Mouse (Mus musculus): ENCODE data around the gene Alx3. TPM values are rescaled to one million over a fixed set of nuclear protein-coding genes. Genes with fewer than 3 reads are reported as not detected.

Alx3 gene
- polyA plus RNA-seq, 1 experiment from 2014 or later: 0.26 TPM

GRCm38 (mm10) chr3:107562104-107562503 lies 32.7 kb upstream of the Alx3 start:
- ATAC-seq (ENCODE audit: low FRiP score, low TSS enrichment): 0 out of 2 replicates have a peak, but pooled peaks have one; percentile 25
- Histone ChIP-seq H3K4me1 (ENCODE audit: control insufficient read depth, insufficient read depth, low read length) (peaks cover 4% of the 10 kb centered on the region; the same call in 1 of the 2 replicates), H3K9me3 (ENCODE audit: control insufficient read depth, low read length) (no peaks in the 10 kb centered on the region), H3K36me3 (ENCODE audit: control insufficient read depth, insufficient read depth, low read length) (no peaks in the 10 kb centered on the region), H3K4me2 (replicated peaks; ENCODE audit: low read depth, low read length) (no peak overlapping the region), H3K4me3 (ENCODE audit: low read length) (no peak overlapping the region), H3K27me3 (ENCODE audit: control insufficient read depth, insufficient read depth, low read length) (peaks cover 14% of the 10 kb centered on the region), H3K9ac (ENCODE audit: low read depth, low read length) (no peak overlapping the region), H3K27ac (ENCODE audit: low read depth, low read length) (no peak overlapping the region)
- 24% methylated on average over 2 of the region's 2 CpGs for WGBS

DNA sequence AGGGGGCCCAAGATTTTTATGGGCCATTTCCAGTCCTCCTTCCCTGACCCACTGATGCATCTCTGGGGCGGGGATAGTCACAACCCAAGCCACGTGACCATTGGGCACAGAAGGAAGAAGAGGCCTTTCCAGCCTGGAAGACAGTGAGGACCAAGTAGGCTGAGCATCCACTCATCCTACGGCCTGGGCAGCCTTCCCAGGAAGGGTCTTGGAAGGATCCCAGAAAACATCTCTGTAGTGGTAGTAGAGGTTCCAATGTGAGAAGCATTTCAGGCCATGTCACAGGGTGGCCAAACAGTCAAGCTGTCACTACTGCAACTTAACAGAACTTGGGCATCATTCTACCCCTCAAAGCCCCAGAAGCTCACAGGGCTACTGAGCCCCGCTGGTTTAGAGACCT lies 32.2 kb upstream of the Alx3 start:
- peaks cover 11% of the 10 kb centered on the region for H3K27me3 ChIP-seq (ENCODE audit: control insufficient read depth, insufficient read depth, low read length)
- ATAC-seq (ENCODE audit: low FRiP score, low TSS enrichment): 0 out of 2 replicates have a peak, but pooled peaks have one; percentile 11

DNA sequence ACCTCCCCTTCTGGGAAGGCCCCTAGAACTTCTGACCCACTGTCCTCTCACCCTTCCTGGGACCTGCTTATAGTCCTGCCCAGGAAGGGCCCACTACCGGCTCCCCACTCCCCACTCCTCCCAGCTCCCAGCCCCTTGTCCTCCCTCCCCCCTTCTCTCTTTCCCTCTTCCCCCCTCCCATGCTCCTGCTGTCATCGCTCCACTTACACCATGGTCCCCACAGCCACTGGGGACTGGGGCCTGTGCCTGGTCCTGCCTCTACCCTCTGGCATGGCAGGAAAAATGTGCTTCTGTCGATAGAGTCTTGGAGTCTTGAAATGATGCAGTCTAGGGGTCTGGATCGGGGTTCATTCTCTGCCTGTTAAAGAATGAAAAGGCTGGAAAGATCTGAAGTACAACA lies 31.0 kb upstream of the Alx3 start:
- H3K27me3 ChIP-seq (ENCODE audit: control insufficient read depth, insufficient read depth, low read length): peaks cover under 1% of the 10 kb centered on the region
- H3K9me3 ChIP-seq (ENCODE audit: control insufficient read depth, low read length): no peaks in the 10 kb centered on the region
- ATAC-seq (ENCODE audit: low FRiP score, low TSS enrichment): no peak
- H3K4me3 ChIP-seq (ENCODE audit: low read length): no peak overlapping the region
- WGBS: 48% methylated on average over 4 of the region's 4 CpGs
- no peak overlapping the region for H3K9ac ChIP-seq (ENCODE audit: low read depth, low read length)
- H3K27ac ChIP-seq (ENCODE audit: low read depth, low read length): no peak overlapping the region
- H3K4me2 ChIP-seq (replicated peaks; ENCODE audit: low read depth, low read length): no peak overlapping the region
- H3K4me1 ChIP-seq (ENCODE audit: control insufficient read depth, insufficient read depth, low read length): peaks cover 4% of the 10 kb centered on the region; the same call in 1 of the 2 replicates
- H3K36me3 ChIP-seq (ENCODE audit: control insufficient read depth, insufficient read depth, low read length): no peaks in the 10 kb centered on the region

More for the DNA sequence above, 32.2 kb upstream of the Alx3 start:
- Histone ChIP-seq H3K9me3 (ENCODE audit: control insufficient read depth, low read length) (no peaks in the 10 kb centered on the region), H3K9ac (ENCODE audit: low read depth, low read length) (no peak overlapping the region), H3K36me3 (ENCODE audit: control insufficient read depth, insufficient read depth, low read length) (no peaks in the 10 kb centered on the region), H3K4me3 (ENCODE audit: low read length) (no peak overlapping the region), H3K4me1 (ENCODE audit: control insufficient read depth, insufficient read depth, low read length) (peaks cover 4% of the 10 kb centered on the region; the same call in 1 of the 2 replicates), H3K27ac (ENCODE audit: low read depth, low read length) (no peak overlapping the region), H3K4me2 (replicated peaks; ENCODE audit: low read depth, low read length) (no peak overlapping the region)
- WGBS: 45% methylated on average over 4 of the region's 4 CpGs

- 5% methylated on average over 3 of the region's 3 CpGs for WGBS
- Histone ChIP-seq H3K27ac (ENCODE audit: low read depth, low read length) (no peak overlapping the region), H3K9me3 (ENCODE audit: control insufficient read depth, low read length) (no peaks in the 10 kb centered on the region), H3K4me2 (replicated peaks; ENCODE audit: low read depth, low read length) (no peak overlapping the region), H3K4me3 (ENCODE audit: low read length) (no peak overlapping the region), H3K9ac (ENCODE audit: low read depth, low read length) (no peak overlapping the region), H3K4me1 (ENCODE audit: control insufficient read depth, insufficient read depth, low read length) (peaks cover 4% of the 10 kb centered on the region; the same call in 1 of the 2 replicates), H3K27me3 (ENCODE audit: control insufficient read depth, insufficient read depth, low read length) (no peaks in the 10 kb centered on the region; the same call in none of the 2 replicates), H3K36me3 (ENCODE audit: control insufficient read depth, insufficient read depth, low read length) (no peaks in the 10 kb centered on the region)
- ATAC-seq (ENCODE audit: low FRiP score, low TSS enrichment): no peak
Measured at GRCm38 (mm10) chr3:107565331-107565730, 29.5 kb upstream of the Alx3 start.

- Histone ChIP-seq H3K36me3 (ENCODE audit: control insufficient read depth, insufficient read depth, low read length) (no peaks in the 10 kb centered on the region), H3K4me1 (ENCODE audit: control insufficient read depth, insufficient read depth, low read length) (no peaks in the 10 kb centered on the region), H3K27ac (ENCODE audit: low read depth, low read length) (no peak overlapping the region), H3K4me2 (replicated peaks; ENCODE audit: low read depth, low read length) (no peak overlapping the region), H3K9me3 (ENCODE audit: control insufficient read depth, low read length) (no peaks in the 10 kb centered on the region), H3K9ac (ENCODE audit: low read depth, low read length) (no peak overlapping the region), H3K27me3 (ENCODE audit: control insufficient read depth, insufficient read depth, low read length) (no peaks in the 10 kb centered on the region; the same call in 1 of the 2 replicates), H3K4me3 (ENCODE audit: low read length) (no peak overlapping the region)
- 67% methylated on average over 7 of the region's 7 CpGs for WGBS
- no peak for ATAC-seq (ENCODE audit: low FRiP score, low TSS enrichment)
Measured at GRCm38 (mm10) chr3:107567766-107568165, 27.1 kb upstream of the Alx3 start.

DNA sequence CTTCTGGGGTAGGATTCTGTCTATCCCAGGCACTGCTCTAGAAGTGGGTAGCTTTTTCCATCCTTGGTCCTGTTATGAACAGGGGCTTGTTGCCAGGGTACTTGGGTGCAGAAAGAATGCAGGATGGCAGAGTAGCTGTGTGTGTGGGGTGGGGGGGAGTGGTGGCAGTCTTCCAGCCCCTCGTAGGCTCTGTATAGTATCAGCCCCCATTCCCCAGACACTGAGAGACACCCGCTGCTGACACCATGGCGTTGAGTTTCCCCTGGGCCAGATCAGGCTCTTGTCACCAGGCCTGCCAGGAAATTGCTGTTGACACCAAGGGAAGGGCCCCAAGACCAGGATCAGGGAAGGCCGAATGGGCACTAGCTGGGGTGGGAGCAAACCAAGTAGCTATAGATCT lies 26.1 kb upstream of the Alx3 start:
- H3K9me3 ChIP-seq (ENCODE audit: control insufficient read depth, low read length): no peaks in the 10 kb centered on the region
- no peaks in the 10 kb centered on the region for H3K36me3 ChIP-seq (ENCODE audit: control insufficient read depth, insufficient read depth, low read length)
- H3K9ac ChIP-seq (ENCODE audit: low read depth, low read length): no peak overlapping the region
- no peaks in the 10 kb centered on the region; the same call in 1 of the 2 replicates for H3K27me3 ChIP-seq (ENCODE audit: control insufficient read depth, insufficient read depth, low read length)
- H3K4me2 ChIP-seq (replicated peaks; ENCODE audit: low read depth, low read length): no peak overlapping the region
- ATAC-seq (ENCODE audit: low FRiP score, low TSS enrichment): no peak
- WGBS: 65% methylated on average over 4 of the region's 4 CpGs
- no peak overlapping the region for H3K27ac ChIP-seq (ENCODE audit: low read depth, low read length)
- H3K4me3 ChIP-seq (ENCODE audit: low read length): no peak overlapping the region
- no peaks in the 10 kb centered on the region for H3K4me1 ChIP-seq (ENCODE audit: control insufficient read depth, insufficient read depth, low read length)

GRCm38 (mm10) chr3:107571205-107571604 lies 23.6 kb upstream of the Alx3 start:
- Histone ChIP-seq H3K4me2 (replicated peaks; ENCODE audit: low read depth, low read length) (no peak overlapping the region), H3K4me3 (ENCODE audit: low read length) (no peak overlapping the region), H3K9me3 (ENCODE audit: control insufficient read depth, low read length) (no peaks in the 10 kb centered on the region), H3K9ac (ENCODE audit: low read depth, low read length) (no peak overlapping the region), H3K36me3 (ENCODE audit: control insufficient read depth, insufficient read depth, low read length) (no peaks in the 10 kb centered on the region), H3K27ac (ENCODE audit: low read depth, low read length) (no peak overlapping the region), H3K4me1 (ENCODE audit: control insufficient read depth, insufficient read depth, low read length) (no peaks in the 10 kb centered on the region), H3K27me3 (ENCODE audit: control insufficient read depth, insufficient read depth, low read length) (no peaks in the 10 kb centered on the region)
- 45% methylated on average over 2 of the region's 2 CpGs for WGBS
- ATAC-seq (ENCODE audit: low FRiP score, low TSS enrichment): no peak

DNA sequence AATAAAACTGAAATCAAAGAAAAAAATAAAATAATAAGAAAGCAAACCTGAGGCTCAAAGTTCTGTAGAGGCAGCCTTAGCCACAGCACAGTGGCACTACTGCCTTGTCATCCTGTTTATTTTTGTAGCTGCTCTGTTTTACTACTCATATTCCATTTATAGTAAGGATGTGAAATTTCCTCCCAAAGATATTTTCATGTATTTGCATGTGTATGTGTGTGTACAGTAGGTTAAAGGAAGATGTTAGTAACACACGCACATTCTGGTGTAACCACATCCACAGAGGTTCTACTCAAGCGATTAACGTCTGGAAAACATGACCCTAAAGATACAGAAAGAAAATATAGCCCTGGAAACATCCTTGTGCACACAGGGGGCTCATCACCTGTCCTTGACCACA lies 18.0 kb upstream of the Alx3 start:
- Histone ChIP-seq H3K27me3 (ENCODE audit: control insufficient read depth, insufficient read depth, low read length) (peaks cover 32% of the 10 kb centered on the region), H3K4me2 (replicated peaks; ENCODE audit: low read depth, low read length) (no peak overlapping the region), H3K9me3 (ENCODE audit: control insufficient read depth, low read length) (no peaks in the 10 kb centered on the region), H3K9ac (ENCODE audit: low read depth, low read length) (no peak overlapping the region), H3K4me3 (ENCODE audit: low read length) (no peak overlapping the region), H3K4me1 (ENCODE audit: control insufficient read depth, insufficient read depth, low read length) (no peaks in the 10 kb centered on the region), H3K27ac (ENCODE audit: low read depth, low read length) (no peak overlapping the region), H3K36me3 (ENCODE audit: control insufficient read depth, insufficient read depth, low read length) (no peaks in the 10 kb centered on the region)
- 74% methylated on average over 3 of the region's 3 CpGs for WGBS
- ATAC-seq (ENCODE audit: low FRiP score, low TSS enrichment): no peak

DNA sequence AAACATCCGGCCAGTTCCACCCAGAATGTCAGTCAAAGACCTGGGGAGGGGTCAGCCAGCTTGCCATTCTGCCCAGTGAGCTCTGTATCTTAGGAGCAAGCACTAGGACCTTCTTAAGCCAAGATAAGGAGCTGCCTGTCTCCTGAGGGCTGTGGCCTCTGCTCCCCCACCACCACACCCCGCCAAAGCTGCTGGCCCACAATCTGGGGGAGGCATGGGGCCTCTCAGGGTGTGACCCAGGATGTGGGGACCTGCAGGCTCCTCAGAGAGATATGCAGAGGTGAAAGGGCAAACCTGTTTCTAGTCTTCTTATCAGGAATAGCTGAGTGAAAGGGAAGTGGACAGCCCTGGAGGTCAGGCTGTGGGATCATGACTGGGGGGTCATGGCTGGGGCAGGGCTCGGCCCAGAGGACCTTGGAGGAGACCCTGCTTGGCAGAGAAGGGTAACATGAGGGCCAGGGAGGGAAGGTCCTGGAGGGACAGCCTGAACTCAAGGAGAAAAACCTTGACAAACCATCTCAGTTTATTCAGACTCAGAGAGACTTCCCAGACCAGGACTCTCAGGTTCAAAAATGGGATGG lies 16.9 kb upstream of the Alx3 start:
- H3K9ac ChIP-seq (ENCODE audit: low read depth, low read length): no peak overlapping the region
- no peaks in the 10 kb centered on the region for H3K36me3 ChIP-seq (ENCODE audit: control insufficient read depth, insufficient read depth, low read length)
- H3K4me2 ChIP-seq (replicated peaks; ENCODE audit: low read depth, low read length): no peak overlapping the region
- no peaks in the 10 kb centered on the region for H3K9me3 ChIP-seq (ENCODE audit: control insufficient read depth, low read length)
- H3K27me3 ChIP-seq (ENCODE audit: control insufficient read depth, insufficient read depth, low read length): peaks cover 41% of the 10 kb centered on the region
- H3K4me3 ChIP-seq (ENCODE audit: low read length): no peak overlapping the region
- WGBS: 40% methylated on average over 3 of the region's 3 CpGs
- H3K27ac ChIP-seq (ENCODE audit: low read depth, low read length): no peak overlapping the region
- ATAC-seq (ENCODE audit: low FRiP score, low TSS enrichment): no peak
- 0 out of 2 replicates have a peak, but pooled peaks cover 2% of the 10 kb centered on the region for H3K4me1 ChIP-seq (ENCODE audit: control insufficient read depth, insufficient read depth, low read length)

All from kidney, embryonic 14.5 days (tissue).